Mouse (Mus musculus) bone marrow macrophage, adult 2 months (primary cell): Measurements from ENCODE around the gene Gng4.

Experiments
- CTCF ChIP-seq: IDR thresholded peaks from 2 replicates; pipeline ENCODE4 v1.5.1; 2012; ENCODE audit warnings: low read depth, mild to moderate bottlenecking, low read length, moderate library complexity
- POLR2A ChIP-seq: IDR thresholded peaks from 2 replicates; pipeline ENCODE4 v1.6.1; 2012; ENCODE audit warnings: mild to moderate bottlenecking, low read depth, low read length, borderline replicate concordance

DNA sequence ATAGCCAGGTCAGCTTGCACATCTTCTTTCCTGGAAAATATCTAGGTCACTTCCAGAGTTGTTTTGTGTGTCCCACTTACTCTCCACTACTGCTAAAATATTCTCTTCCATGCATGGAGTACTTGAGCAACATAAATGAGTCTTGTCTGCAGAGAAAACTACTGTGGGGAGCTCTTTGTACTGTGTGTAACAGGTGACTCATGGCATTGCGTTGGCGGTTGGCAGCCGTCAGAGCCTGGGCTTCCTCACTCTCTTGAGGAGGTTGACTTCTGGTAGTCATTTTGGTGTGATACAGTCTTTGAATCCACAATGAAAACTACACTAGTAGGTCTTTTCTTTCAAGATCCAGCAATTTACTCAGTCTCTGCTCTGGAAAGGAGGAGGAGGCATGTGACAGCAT is 8.1 kb downstream of the Gng4 start:
- TF ChIP-seq CTCF (no peak), POLR2A (no peak)
